Mouse (Mus musculus) CH12F3 (cell line): ENCODE data around the gene Rpl23.

Experiments used
- in situ Hi-C: fragments of 300-500 bp; cut with MboI; formaldehyde crosslinking; loops from 2 replicates; pipeline ENCODE4 v1.14.3; 2020; ENCODE audit warnings: low sequenced_read_pairs

The Rpl23 gene

DNA sequence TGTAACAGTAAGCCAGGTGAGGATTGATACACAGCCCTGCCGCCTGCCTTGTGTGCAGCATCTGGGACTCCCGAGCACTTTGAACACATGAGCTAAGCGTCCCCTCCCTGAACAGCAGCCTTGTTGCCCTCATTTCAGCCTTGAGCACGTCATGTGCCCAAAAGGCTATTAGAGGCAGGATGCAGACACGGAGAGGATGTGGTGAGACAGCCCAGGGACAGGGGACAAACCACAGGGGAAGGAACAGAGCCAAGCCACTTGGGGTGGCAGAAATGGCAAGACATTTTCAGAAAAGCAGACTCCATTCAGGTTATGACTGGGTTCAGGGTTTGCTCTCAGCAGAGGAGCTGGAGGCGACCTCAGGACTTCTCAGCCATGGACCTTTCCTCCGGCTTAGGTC is 53.9 kb downstream of the Rpl23 start:
- in situ Hi-C loops, result no loop called here
